Mouse (Mus musculus) kidney, embryonic 16.5 days (tissue): ENCODE results near the gene Zbtb7b. TPM values are rescaled to one million over a fixed set of nuclear protein-coding genes. Genes with fewer than 3 reads are reported as not detected.

Experiments used
- ATAC-seq: fragments of 200-750 bp; cut with Nextera tagmentation; 2 replicates; pipeline ENCODE4 v1.8.0; 2017; ENCODE audit warnings: moderate TSS enrichment; ENCODE audit not compliant: low FRiP score, low TSS enrichment
- H3K27ac ChIP-seq: fragments of 300-500 bp; sonication (generic); 2 replicates; pipeline ENCODE4 v1.5.1; 2014; ENCODE audit warnings: low read length
- H3K27me3 ChIP-seq: fragments of 300-500 bp; sonication (generic); 2 replicates; pipeline ENCODE4 v1.6.1; 2014; ENCODE audit warnings: low read length, control low read depth, mixed read lengths; ENCODE audit not compliant: insufficient read depth
- H3K36me3 ChIP-seq: fragments of 300-500 bp; sonication (generic); 2 replicates; pipeline ENCODE4 v1.6.1; 2014; ENCODE audit warnings: low read length, control low read depth, mixed read lengths; ENCODE audit not compliant: insufficient read depth
- H3K4me1 ChIP-seq: fragments of 300-500 bp; sonication (generic); 2 replicates; pipeline ENCODE4 v1.6.1; 2014; ENCODE audit warnings: low read length, control low read depth, mixed read lengths; ENCODE audit not compliant: insufficient read depth
- H3K4me2 ChIP-seq: fragments of 300-500 bp; sonication (generic); replicated peaks from 2 replicates; pipeline ENCODE4 v1.6.1; 2014; ENCODE audit warnings: low read depth, low read length
- H3K4me3 ChIP-seq: fragments of 300-500 bp; sonication (generic); 2 replicates; pipeline ENCODE4 v1.5.1; 2014; ENCODE audit warnings: mild to moderate bottlenecking, low read length
- H3K9ac ChIP-seq: fragments of 300-500 bp; sonication (generic); replicated peaks from 2 replicates; pipeline ENCODE4 v1.6.1; 2014; ENCODE audit warnings: low read length
- H3K9me3 ChIP-seq: fragments of 300-500 bp; sonication (generic); 2 replicates; pipeline ENCODE4 v1.6.1; 2016; ENCODE audit warnings: low read length, control low read depth
- WGBS: fragments of 180-500 bp; shearing (Covaris S2); extraction: QIAGEN DNeasy Blood & Tissue Kit; methylation state at CpG from one replicate; pipeline ENCODE4 v1.1.7; 2014; 5-methylcytosine and 5-hydroxymethylcytosine counted together
- polyA plus RNA-seq: library from polyadenylated mRNA; unstranded; fragments of >200 nt; fragmentation: Nextera tagmentation; extraction: Ambion mirVana; gene quantifications from 2 replicates; pipeline ENCODE4 v1.2.1, GENCODE M21; 2015

Zbtb7b gene
- polyA plus RNA-seq, 1 experiment from 2014 or later, result 3.5 TPM

- Histone ChIP-seq H3K27ac (no peak overlapping the region), H3K4me3 (peak overlapping the region; percentile 54; the same call in 1 of the 2 replicates), H3K4me1 (peaks cover 13% of the 10 kb centered on the region), H3K4me2 (peak overlapping the region; percentile 62), H3K9ac (peak overlapping the region; percentile 72), H3K36me3 (peaks cover 12% of the 10 kb centered on the region; the same call in 1 of the 2 replicates), H3K9me3 (no peaks in the 10 kb centered on the region), H3K27me3 (no peaks in the 10 kb centered on the region)
- peak; percentile 13 for ATAC-seq
- 78% methylated on average over 4 of the region's 4 CpGs for WGBS
These were observed 16.7 kb downstream of the Zbtb7b start for GRCm38 (mm10) chr3:89377831-89378230.

GRCm38 (mm10) chr3:89373581-89374231 lies 20.9 kb downstream of the Zbtb7b start:
- 44% methylated on average over 5 of the region's 5 CpGs for WGBS
- no peak for ATAC-seq
- no peak overlapping the region for H3K9ac ChIP-seq
- no peaks in the 10 kb centered on the region for H3K27me3 ChIP-seq
- no peak overlapping the region for H3K27ac ChIP-seq
- no peak overlapping the region for H3K4me3 ChIP-seq
- no peak overlapping the region for H3K4me2 ChIP-seq
- no peaks in the 10 kb centered on the region for H3K9me3 ChIP-seq
- peaks cover 7% of the 10 kb centered on the region for H3K4me1 ChIP-seq
- H3K36me3 ChIP-seq, result no peaks in the 10 kb centered on the region

GRCm38 (mm10) chr3:89367338-89367737 lies 27.2 kb downstream of the Zbtb7b start:
- H3K4me1 ChIP-seq, result peaks cover 9% of the 10 kb centered on the region; the same call in 1 of the 2 replicates
- no peak overlapping the region for H3K9ac ChIP-seq
- no peaks in the 10 kb centered on the region for H3K9me3 ChIP-seq
- ATAC-seq, result peak; percentile 55; the same call in 1 of the 2 replicates
- no peak overlapping the region for H3K4me3 ChIP-seq
- no peak overlapping the region for H3K27ac ChIP-seq
- H3K27me3 ChIP-seq, result no peaks in the 10 kb centered on the region
- H3K36me3 ChIP-seq, result no peaks in the 10 kb centered on the region
- 54% methylated on average over 11 of the region's 11 CpGs for WGBS
- H3K4me2 ChIP-seq, result no peak overlapping the region

- Histone ChIP-seq H3K9ac (no peak overlapping the region; the same call in 1 of the 2 replicates), H3K27me3 (no peaks in the 10 kb centered on the region), H3K4me1 (peaks cover 9% of the 10 kb centered on the region; the same call in 1 of the 2 replicates), H3K9me3 (no peaks in the 10 kb centered on the region), H3K27ac (peak overlapping the region; percentile 75; the same call in 1 of the 2 replicates), H3K4me3 (no peak overlapping the region), H3K36me3 (no peaks in the 10 kb centered on the region), H3K4me2 (no peak overlapping the region)
- peak; percentile 81; the same call in 1 of the 2 replicates for ATAC-seq
- WGBS, result 57% methylated on average over 20 of the region's 20 CpGs
These were observed 28.8 kb downstream of the Zbtb7b start for GRCm38 (mm10) chr3:89365486-89366414.

GRCm38 (mm10) chr3:89365153-89365485 lies 29.5 kb downstream of the Zbtb7b start, which contains the start of gene Dcst1:
TSS of gene Dcst1 (minus strand) at chr3:89365253.
- H3K9ac ChIP-seq, result no peak within 1 kb of the TSS; the same call in 1 of the 2 replicates
- H3K4me3 ChIP-seq, result no peak within 1 kb of the TSS
- H3K4me1 ChIP-seq, result peaks cover 9% of the 10 kb centered on the region; the same call in 1 of the 2 replicates
- H3K27me3 ChIP-seq, result no peaks in the 10 kb centered on the region
- H3K27ac ChIP-seq, result peak within 1 kb of the TSS; percentile 75; the same call in 1 of the 2 replicates
- 91% methylated on average over 11 of the region's 11 CpGs for WGBS
- H3K9me3 ChIP-seq, result no peaks in the 10 kb centered on the region
- H3K36me3 ChIP-seq, result no peaks in the 10 kb centered on the region
- no peak for ATAC-seq
- no peak within 1 kb of the TSS for H3K4me2 ChIP-seq

GRCm38 (mm10) chr3:89364631-89365030 lies 29.9 kb downstream of the Zbtb7b start:
- Histone ChIP-seq H3K9me3 (no peaks in the 10 kb centered on the region), H3K4me3 (no peak overlapping the region), H3K27me3 (no peaks in the 10 kb centered on the region), H3K27ac (no peak overlapping the region), H3K36me3 (no peaks in the 10 kb centered on the region), H3K9ac (no peak overlapping the region), H3K4me1 (peaks cover 9% of the 10 kb centered on the region; the same call in 1 of the 2 replicates), H3K4me2 (no peak overlapping the region)
- no peak for ATAC-seq
- WGBS, result 71% methylated on average over 8 of the region's 8 CpGs

- Histone ChIP-seq H3K27me3 (no peaks in the 10 kb centered on the region), H3K4me1 (peaks cover 9% of the 10 kb centered on the region; the same call in 1 of the 2 replicates), H3K27ac (no peak within 1 kb of the TSS), H3K36me3 (no peaks in the 10 kb centered on the region), H3K9me3 (no peaks in the 10 kb centered on the region), H3K4me3 (no peak within 1 kb of the TSS), H3K4me2 (no peak within 1 kb of the TSS), H3K9ac (no peak within 1 kb of the TSS)
- no peak for ATAC-seq
- WGBS, result 87% methylated on average over 7 of the region's 7 CpGs
These were observed 32.9 kb downstream of the Zbtb7b start, which contains the start of gene Dcst2 for GRCm38 (mm10) chr3:89361675-89362074. TSS of gene Dcst2 (plus strand) at chr3:89361975.

GRCm38 (mm10) chr3:89360237-89360636 lies 34.3 kb downstream of the Zbtb7b start:
- WGBS, result 67% methylated on average over 3 of the region's 3 CpGs
- peaks cover 2% of the 10 kb centered on the region; the same call in 1 of the 2 replicates for H3K4me1 ChIP-seq
- H3K9me3 ChIP-seq, result no peaks in the 10 kb centered on the region
- H3K4me2 ChIP-seq, result no peak overlapping the region
- H3K4me3 ChIP-seq, result no peak overlapping the region
- H3K27me3 ChIP-seq, result no peaks in the 10 kb centered on the region
- H3K27ac ChIP-seq, result no peak overlapping the region
- ATAC-seq, result no peak
- H3K9ac ChIP-seq, result no peak overlapping the region
- H3K36me3 ChIP-seq, result no peaks in the 10 kb centered on the region

GRCm38 (mm10) chr3:89359630-89360029 lies 34.9 kb downstream of the Zbtb7b start:
- Histone ChIP-seq H3K36me3 (no peaks in the 10 kb centered on the region), H3K27ac (no peak overlapping the region), H3K9ac (no peak overlapping the region), H3K4me1 (peaks cover 5% of the 10 kb centered on the region), H3K9me3 (no peaks in the 10 kb centered on the region), H3K4me3 (no peak overlapping the region), H3K27me3 (no peaks in the 10 kb centered on the region), H3K4me2 (no peak overlapping the region)
- 70% methylated on average over 6 of the region's 6 CpGs for WGBS
- ATAC-seq, result no peak
